Mouse (Mus musculus) forebrain, embryonic 16.5 days (tissue): ENCODE measurements around the gene Ifit3. TPM values are rescaled to one million over a fixed set of nuclear protein-coding genes. Genes with fewer than 3 reads are reported as not detected.

ENCODE experiments used
- ATAC-seq: fragments of 200-750 bp; cut with Nextera tagmentation; 2 replicates; pipeline ENCODE4 v1.8.0; 2017; ENCODE audit warnings: mild to moderate bottlenecking, moderate library complexity
- H3K27ac ChIP-seq: fragments of 300-500 bp; sonication (generic); 2 replicates; pipeline ENCODE4 v1.5.1; 2014; ENCODE audit warnings: low read length, control low read depth
- H3K27me3 ChIP-seq: fragments of 300-500 bp; sonication (generic); replicated peaks from 2 replicates; pipeline ENCODE4 v1.6.1; 2014; ENCODE audit warnings: low read length; ENCODE audit not compliant: control insufficient read depth, insufficient read depth
- H3K36me3 ChIP-seq: fragments of 300-500 bp; sonication (generic); 2 replicates; pipeline ENCODE4 v1.6.1; 2014; ENCODE audit not compliant: control insufficient read depth, insufficient read depth
- H3K4me1 ChIP-seq: fragments of 300-500 bp; sonication (generic); replicated peaks from 2 replicates; pipeline ENCODE4 v1.6.1; 2014; ENCODE audit warnings: low read length; ENCODE audit not compliant: control insufficient read depth, insufficient read depth
- H3K4me2 ChIP-seq: fragments of 300-500 bp; sonication (generic); 2 replicates; pipeline ENCODE4 v1.6.1; 2014; ENCODE audit warnings: mild to moderate bottlenecking, low read length, control low read depth
- H3K4me3 ChIP-seq: fragments of 300-500 bp; sonication (generic); replicated peaks from 2 replicates; pipeline ENCODE4 v1.5.1; 2014; ENCODE audit warnings: mild to moderate bottlenecking, low read length, control low read depth
- H3K9ac ChIP-seq: fragments of 300-500 bp; sonication (generic); replicated peaks from 2 replicates; pipeline ENCODE4 v1.6.1; 2014; ENCODE audit warnings: low read depth, low read length, control low read depth
- H3K9me3 ChIP-seq: fragments of 300-500 bp; sonication (generic); 2 replicates; pipeline ENCODE4 v1.6.1; 2016; ENCODE audit warnings: low read length; ENCODE audit not compliant: control insufficient read depth
- WGBS: fragments of 180-500 bp; shearing (Covaris S2); extraction: QIAGEN DNeasy Blood & Tissue Kit; methylation state at CpG from one replicate; pipeline ENCODE4 v1.1.7; 2014; 5-methylcytosine and 5-hydroxymethylcytosine counted together
- polyA plus RNA-seq: library from polyadenylated mRNA; unstranded; fragments of >200 nt; fragmentation: Nextera tagmentation; extraction: Ambion mirVana; gene quantifications from 2 replicates; pipeline ENCODE4 v1.2.1, GENCODE M21; 2015

Gene Ifit3
- polyA plus RNA-seq, 1 experiment from 2014 or later, result 1.3 TPM

DNA sequence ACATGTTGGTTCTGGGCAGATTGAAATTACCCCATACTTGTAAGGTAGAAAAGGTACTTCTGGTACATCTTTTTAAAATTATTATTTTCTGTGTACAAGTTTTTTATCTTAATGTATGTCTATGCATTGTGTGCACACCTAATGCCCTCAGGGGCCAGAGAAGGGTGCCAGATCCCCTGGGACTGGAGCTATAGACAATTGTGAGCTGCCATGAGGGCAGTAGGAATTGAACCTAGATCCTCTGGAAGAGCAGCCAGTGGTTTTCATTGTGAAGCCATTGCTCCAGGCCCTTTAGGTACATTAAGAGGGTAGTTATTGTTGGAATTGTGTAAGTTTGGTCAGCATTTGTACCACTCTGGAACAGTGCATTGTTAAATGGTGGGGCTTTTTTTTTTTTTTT lies 29.3 kb upstream of the Ifit3 start:
- Histone ChIP-seq H3K4me3 (no peak overlapping the region), H3K9ac (no peak overlapping the region), H3K4me1 (peaks cover 8% of the 10 kb centered on the region; the same call in 1 of the 2 replicates), H3K27me3 (no peaks in the 10 kb centered on the region), H3K4me2 (no peak overlapping the region), H3K9me3 (no peaks in the 10 kb centered on the region), H3K36me3 (no peaks in the 10 kb centered on the region), H3K27ac (no peak overlapping the region)
- no peak for ATAC-seq

- Histone ChIP-seq H3K9me3 (no peaks in the 10 kb centered on the region), H3K4me3 (no peak overlapping the region), H3K4me1 (peaks cover 6% of the 10 kb centered on the region; the same call in 1 of the 2 replicates), H3K9ac (no peak overlapping the region), H3K27ac (no peak overlapping the region), H3K4me2 (no peak overlapping the region), H3K27me3 (no peaks in the 10 kb centered on the region), H3K36me3 (no peaks in the 10 kb centered on the region)
- ATAC-seq, result no peak
- 66% methylated on average over 3 of the region's 3 CpGs for WGBS
Measured at GRCm38 (mm10) chr19:34556621-34557020, 26.7 kb upstream of the Ifit3 start.

DNA sequence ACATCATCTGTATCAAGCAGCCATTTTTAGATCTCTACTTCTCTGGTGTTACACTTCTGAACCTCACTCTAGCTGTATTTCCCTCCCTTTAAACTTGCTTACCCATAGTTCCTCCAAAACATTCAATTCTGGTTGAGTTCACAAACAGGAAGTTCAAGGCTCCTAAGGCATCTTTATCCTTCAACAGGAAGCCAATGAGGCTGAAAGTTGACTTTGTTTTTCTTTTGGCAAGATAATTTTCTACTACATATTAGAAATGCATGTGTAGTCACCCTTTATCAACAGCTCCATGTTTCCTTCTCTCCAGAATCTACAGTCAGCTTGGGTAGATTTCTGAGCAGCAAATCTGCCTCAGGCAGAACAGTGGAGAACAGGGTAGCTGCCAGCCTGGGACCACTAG lies 20.8 kb upstream of the Ifit3 start:
- Histone ChIP-seq H3K4me1 (no peaks in the 10 kb centered on the region), H3K36me3 (no peaks in the 10 kb centered on the region), H3K9ac (no peak overlapping the region), H3K27ac (no peak overlapping the region), H3K4me3 (no peak overlapping the region), H3K4me2 (no peak overlapping the region), H3K9me3 (no peaks in the 10 kb centered on the region), H3K27me3 (no peaks in the 10 kb centered on the region)
- no peak for ATAC-seq

- Histone ChIP-seq H3K4me3 (no peak overlapping the region), H3K9ac (no peak overlapping the region), H3K36me3 (no peaks in the 10 kb centered on the region), H3K9me3 (no peaks in the 10 kb centered on the region), H3K27me3 (no peaks in the 10 kb centered on the region), H3K4me1 (no peaks in the 10 kb centered on the region), H3K4me2 (no peak overlapping the region), H3K27ac (no peak overlapping the region)
- no peak for ATAC-seq
- 70% methylated on average over 1 of the region's 1 CpGs for WGBS
Measured at GRCm38 (mm10) chr19:34566178-34566784, 17.1 kb upstream of the Ifit3 start.

DNA sequence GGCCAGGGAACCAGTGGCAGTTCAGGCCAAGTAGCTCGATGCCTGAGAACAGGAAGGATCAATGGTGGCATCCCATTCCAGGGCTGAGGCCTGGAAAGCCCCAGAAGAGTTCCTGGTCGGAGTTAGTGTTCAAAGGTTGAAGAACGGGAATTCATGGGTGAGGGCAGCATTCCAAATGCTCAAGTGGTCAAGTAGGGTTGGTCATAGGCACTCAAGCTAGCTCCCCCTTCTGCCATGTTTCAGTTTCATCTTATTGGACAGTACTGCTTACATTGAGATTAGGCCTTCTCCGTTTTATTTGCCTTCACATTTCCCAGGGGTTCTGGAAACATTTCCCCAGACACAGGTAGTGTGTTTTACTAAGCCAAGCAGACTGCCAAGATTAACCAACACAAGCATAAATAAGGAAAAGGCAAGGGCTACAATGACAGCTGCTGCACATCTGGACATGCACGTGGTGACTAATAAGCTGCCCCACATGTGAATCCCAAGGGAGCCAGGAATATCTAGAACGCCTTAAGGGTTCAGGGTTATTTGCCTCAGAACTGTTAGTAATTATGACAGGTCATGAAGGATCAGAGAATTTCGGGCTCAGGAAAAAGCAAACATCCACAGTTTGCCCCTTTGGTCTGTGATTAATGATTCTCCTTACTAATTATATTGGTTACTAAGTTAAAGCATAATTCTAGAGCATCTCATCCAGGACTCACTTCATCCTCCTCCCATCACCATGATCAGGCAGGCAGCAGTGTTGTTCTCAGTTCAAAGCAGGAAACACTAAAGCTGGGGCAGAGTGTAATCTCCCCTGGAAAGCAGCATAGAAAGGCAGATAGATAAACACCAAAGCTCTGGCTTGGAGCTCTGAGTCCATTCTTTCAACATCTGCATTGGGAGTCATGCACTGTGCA lies 14.1 kb upstream of the Ifit3 start:
- WGBS, result 81% methylated on average over 7 of the region's 7 CpGs
- Histone ChIP-seq H3K27ac (no peak overlapping the region), H3K4me3 (no peak overlapping the region), H3K9ac (no peak overlapping the region), H3K9me3 (no peaks in the 10 kb centered on the region), H3K27me3 (no peaks in the 10 kb centered on the region), H3K4me1 (no peaks in the 10 kb centered on the region), H3K4me2 (no peak overlapping the region), H3K36me3 (no peaks in the 10 kb centered on the region)
- ATAC-seq, result no peak

DNA sequence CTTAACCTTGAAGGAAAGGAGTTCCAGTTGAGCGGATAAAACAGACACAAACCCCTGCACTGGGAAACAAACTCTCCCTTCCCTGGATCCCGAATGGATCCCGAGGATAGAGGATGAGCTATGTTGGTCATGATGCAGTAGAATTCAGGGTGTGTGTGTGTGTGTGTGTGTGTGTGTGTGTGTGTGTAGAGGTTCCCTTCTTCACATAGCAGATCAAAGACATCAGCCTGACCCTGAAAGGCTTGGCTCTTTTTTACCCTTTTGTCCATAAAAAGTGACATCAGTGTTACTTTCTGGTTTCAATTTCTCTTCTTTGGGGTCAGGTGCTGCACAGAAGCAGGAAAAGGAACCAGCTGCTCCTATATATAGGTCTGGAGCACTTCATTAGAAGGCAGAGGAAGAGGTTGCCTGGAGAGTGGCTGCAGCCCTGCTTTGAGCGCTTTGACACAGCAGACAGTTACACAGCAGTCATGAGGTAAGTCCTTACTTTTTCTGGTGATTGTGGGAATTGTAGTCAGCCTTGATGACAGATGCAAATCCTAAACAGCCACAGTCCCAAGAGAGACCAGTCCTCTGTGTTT lies 13.3 kb upstream of the Ifit3 start:
- Histone ChIP-seq H3K27me3 (no peaks in the 10 kb centered on the region), H3K9me3 (no peaks in the 10 kb centered on the region), H3K4me1 (no peaks in the 10 kb centered on the region), H3K4me3 (no peak overlapping the region), H3K9ac (no peak overlapping the region), H3K36me3 (no peaks in the 10 kb centered on the region), H3K27ac (no peak overlapping the region), H3K4me2 (no peak overlapping the region)
- ATAC-seq, result no peak
- WGBS, result 74% methylated on average over 4 of the region's 4 CpGs

DNA sequence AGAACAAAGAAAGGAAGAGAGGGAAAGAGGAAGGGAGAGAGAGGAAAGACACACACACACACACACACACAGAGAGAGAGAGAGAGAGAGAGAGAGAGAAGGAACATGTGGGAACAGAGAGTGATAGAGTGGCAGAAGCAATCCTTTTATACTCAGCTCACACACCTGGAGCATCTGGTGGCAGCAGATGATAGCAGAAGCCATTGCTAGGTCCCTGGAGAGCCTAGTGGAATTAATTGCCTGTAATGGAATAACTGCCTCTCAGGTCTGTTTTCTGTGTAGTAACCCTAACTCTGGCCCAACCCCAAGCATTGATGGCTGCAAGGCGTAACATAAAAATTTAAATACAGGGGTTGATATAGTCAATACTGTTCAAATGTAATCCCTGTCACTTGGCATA lies 12.3 kb upstream of the Ifit3 start:
- no peak for ATAC-seq
- H3K36me3 ChIP-seq, result no peaks in the 10 kb centered on the region
- H3K4me3 ChIP-seq, result no peak overlapping the region
- H3K4me2 ChIP-seq, result no peak overlapping the region
- 89% methylated on average over 1 of the region's 1 CpGs for WGBS
- H3K27ac ChIP-seq, result no peak overlapping the region
- H3K9me3 ChIP-seq, result no peaks in the 10 kb centered on the region
- H3K4me1 ChIP-seq, result no peaks in the 10 kb centered on the region
- H3K27me3 ChIP-seq, result no peaks in the 10 kb centered on the region
- H3K9ac ChIP-seq, result no peak overlapping the region

GRCm38 (mm10) chr19:34573650-34574049 lies 9.7 kb upstream of the Ifit3 start:
- WGBS, result 94% methylated on average over 5 of the region's 5 CpGs
- no peak for ATAC-seq
- no peaks in the 10 kb centered on the region for H3K27me3 ChIP-seq
- no peak overlapping the region for H3K9ac ChIP-seq
- H3K4me3 ChIP-seq, result no peak overlapping the region
- H3K9me3 ChIP-seq, result no peaks in the 10 kb centered on the region
- H3K4me1 ChIP-seq, result no peaks in the 10 kb centered on the region
- no peak overlapping the region for H3K4me2 ChIP-seq
- H3K36me3 ChIP-seq, result no peaks in the 10 kb centered on the region
- no peak overlapping the region for H3K27ac ChIP-seq

DNA sequence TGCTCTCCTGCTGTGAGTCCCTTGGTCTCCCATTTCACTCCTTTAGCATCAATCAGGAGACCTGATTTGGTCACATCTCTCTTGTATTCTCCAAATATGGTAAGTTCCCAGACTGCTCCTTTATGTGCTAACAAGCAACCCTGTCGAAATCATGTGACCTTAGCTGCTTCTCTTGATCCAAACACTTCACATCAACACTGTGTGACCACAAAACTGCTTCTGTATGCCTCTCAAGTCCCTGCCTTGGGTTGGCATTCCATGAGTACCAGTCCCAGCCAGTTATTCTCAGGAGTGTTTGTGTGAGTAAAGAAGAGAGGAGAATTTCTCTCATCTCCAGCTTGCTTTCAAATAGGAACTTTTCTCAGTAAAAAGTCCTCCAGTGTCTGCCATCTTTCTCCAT lies 6.2 kb upstream of the Ifit3 start:
- 73% methylated on average over 1 of the region's 1 CpGs for WGBS
- H3K27me3 ChIP-seq, result no peaks in the 10 kb centered on the region
- no peak overlapping the region for H3K27ac ChIP-seq
- no peaks in the 10 kb centered on the region for H3K36me3 ChIP-seq
- no peak overlapping the region for H3K4me2 ChIP-seq
- H3K9me3 ChIP-seq, result no peaks in the 10 kb centered on the region
- H3K4me1 ChIP-seq, result no peaks in the 10 kb centered on the region
- H3K4me3 ChIP-seq, result no peak overlapping the region
- no peak overlapping the region for H3K9ac ChIP-seq
- no peak for ATAC-seq
